Mouse (Mus musculus) MN1 (cell line): ENCODE measurements around the gene Kin.

Source experiments
- DNase-seq: peaks from one replicate; pipeline ENCODE4 v3.0.0-alpha.2; 2016; ENCODE audit warnings: low spot score

The Kin gene

GRCm38 (mm10) chr2:10108535-10109189 lies 28.3 kb downstream of the Kin start:
- no peak for DNase-seq

DNA sequence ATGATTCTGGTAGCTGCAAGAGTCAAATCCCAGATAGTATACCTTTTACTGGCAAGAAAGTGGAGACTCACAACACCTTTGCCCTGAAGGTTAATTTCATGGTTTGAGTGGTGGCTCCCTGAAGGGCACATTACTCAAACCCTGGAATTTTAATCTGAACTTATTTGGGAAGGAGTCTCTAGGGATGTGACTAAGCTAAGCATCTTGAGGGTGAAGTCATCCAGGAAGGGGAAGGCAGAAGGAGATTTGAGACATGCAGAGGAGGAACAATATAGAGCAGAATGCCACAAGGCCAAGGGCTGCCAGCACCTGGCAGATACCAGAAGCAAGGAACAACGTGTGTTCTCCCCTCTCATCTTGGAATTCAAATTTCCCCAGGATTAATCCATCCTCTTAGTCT lies 38.4 kb downstream of the Kin start:
- DNase-seq = no peak

GRCm38 (mm10) chr2:10119276-10119675 lies 38.9 kb downstream of the Kin start:
- no peak for DNase-seq

- no peak for DNase-seq
These were observed 41.4 kb downstream of the Kin start for GRCm38 (mm10) chr2:10121826-10122225.

GRCm38 (mm10) chr2:10126122-10126521 lies 45.7 kb downstream of the Kin start:
- no peak for DNase-seq

GRCm38 (mm10) chr2:10127471-10127870 lies 47.1 kb downstream of the Kin start:
- DNase-seq = no peak

DNA sequence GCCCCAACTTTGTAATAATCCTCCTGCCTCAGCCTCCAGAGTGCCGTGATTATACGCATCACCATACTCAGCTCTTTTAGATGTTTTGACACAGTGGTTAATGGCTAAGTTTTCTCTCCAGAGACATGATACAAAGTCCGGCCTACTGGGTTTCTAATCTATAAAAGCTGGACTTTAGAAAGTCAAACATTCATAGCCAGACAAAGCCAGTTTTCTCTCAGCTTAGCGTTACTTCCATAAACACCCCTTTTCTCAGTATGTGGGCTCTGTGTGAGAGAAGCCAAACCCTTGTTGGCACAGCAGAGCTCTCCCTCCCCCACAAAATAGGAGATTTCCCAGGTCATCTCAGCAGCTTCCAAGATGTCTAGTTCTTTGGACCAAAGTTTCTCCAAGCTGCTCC lies 48.2 kb downstream of the Kin start:
- DNase-seq = no peak

- DNase-seq = no peak
These were observed 50.1 kb downstream of the Kin start for GRCm38 (mm10) chr2:10130341-10130990.

GRCm38 (mm10) chr2:10131296-10131695 lies 50.9 kb downstream of the Kin start, which contains the start of gene Itih2:
TSS of gene Itih2 (minus strand) at chr2:10131396.
- no peak for DNase-seq

GRCm38 (mm10) chr2:10132128-10132527 lies 51.7 kb downstream of the Kin start:
- no peak for DNase-seq

DNA sequence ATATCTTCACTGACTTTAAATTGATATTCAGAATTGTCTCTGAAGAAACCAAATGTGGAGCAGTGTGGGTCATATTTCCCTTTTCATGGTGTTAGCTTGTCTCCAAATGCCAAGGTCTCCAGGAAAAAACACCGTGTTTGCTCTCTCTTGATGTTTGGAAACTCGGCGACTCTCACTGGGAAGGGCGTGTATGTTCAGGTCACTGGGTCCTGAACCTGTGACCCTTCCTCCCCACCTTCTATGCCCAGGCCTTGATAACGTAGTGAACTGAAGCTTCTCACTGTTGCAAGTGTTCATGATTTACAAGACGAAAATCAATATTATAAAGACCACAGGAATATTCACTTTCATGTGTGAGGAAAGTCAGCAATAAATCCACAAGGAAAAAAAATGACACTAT lies 53.5 kb downstream of the Kin start:
- no peak for DNase-seq

DNA sequence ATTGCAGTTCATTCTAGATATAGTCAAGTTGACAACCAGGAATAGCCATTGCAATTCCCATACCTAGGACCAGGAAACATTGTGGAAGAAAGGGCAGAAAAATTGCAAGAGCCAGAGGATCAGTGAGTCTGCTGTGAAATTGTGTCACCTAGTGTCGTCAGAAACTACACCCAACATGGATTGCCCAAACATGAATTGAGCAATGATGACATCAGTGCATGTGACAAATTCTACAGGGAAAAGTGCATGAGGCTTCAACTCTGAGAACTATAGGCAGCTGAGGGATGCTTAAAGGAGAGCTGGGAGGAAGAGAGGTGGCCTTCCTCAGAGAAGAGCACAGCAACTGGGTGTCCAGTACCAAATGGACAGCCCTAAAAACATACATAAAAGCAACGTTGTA lies 56.9 kb downstream of the Kin start:
- no peak for DNase-seq

DNA sequence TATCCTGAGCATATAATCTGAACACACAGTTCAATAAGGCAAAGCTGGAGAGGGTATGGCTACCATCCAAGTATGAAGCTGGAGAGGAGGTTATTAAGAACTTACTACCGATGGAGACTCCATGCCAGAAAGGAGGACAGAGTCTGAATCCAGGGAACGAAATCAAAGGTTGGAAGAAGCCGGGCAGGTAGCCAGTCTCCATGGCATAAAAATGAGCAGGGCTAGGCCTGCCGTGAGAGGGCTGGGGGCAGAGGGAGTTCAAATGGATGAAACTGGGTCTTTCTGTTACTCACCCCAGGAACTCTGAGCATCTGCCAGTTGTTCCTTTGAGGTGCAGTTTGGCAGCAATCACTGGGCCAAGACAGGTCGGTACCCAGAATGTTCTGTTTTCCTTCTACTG lies 60.1 kb downstream of the Kin start:
- no peak for DNase-seq
